Comparison of ENCODE assay signal across 8 mouse cellular contexts in genomic region chr7:19629361-19629734, GRCm38 (mm10). TPM values are rescaled to one million over a fixed set of nuclear protein-coding genes. Genes with fewer than 3 reads are reported as not detected.
DNase-seq lines count a peak whose midpoint lies in the region; ATAC-seq and TF ChIP-seq lines count a peak whose summit lies in the region.

TSS of gene Relb (minus strand) at chr7:19629438.

- H3K4me2 ChIP-seq in lung, embryonic 14.5 days, result peak within 1 kb of the TSS; percentile 96

- peaks cover 25% of the 10 kb centered on the region for H3K36me3 ChIP-seq in lung, embryonic 14.5 days (ENCODE audit: insufficient read depth)

- no peak for TF ChIP-seq CTCF in cerebellum, adult 2 months (IDR thresholded peaks at IDR 0.05; ENCODE audit: borderline replicate concordance, insufficient read depth, low read depth, low read length)
- no peak for TF ChIP-seq CTCF in lung, embryonic 14.5 days (IDR thresholded peaks at IDR 0.05; ENCODE audit: low read depth)

- peak; percentile 73; the same call in 1 of the 2 replicates for ATAC-seq in lung, embryonic 14.5 days (ENCODE audit: insufficient read depth)
- no peak for ATAC-seq in neutrophil, adult 5-6 weeks (ENCODE audit: extremely low read depth, insufficient number of reproducible peaks, low FRiP score, poor library complexity, severe bottlenecking)

- 1% methylated on average over 40 of the region's 41 CpGs for WGBS in cerebellum, adult 2 months
- under 1% methylated on average over 41 of the region's 41 CpGs for whole genome bisulfite sequencing in lung, embryonic 14.5 days

- H3K27me3 ChIP-seq in cerebellum, adult 2 months (ENCODE audit: control insufficient read depth, insufficient read depth, low read length), result no peaks in the 10 kb centered on the region
- no peaks in the 10 kb centered on the region for H3K27me3 ChIP-seq in lung, embryonic 14.5 days (ENCODE audit: insufficient read depth, low read length)

- H3K4me3 ChIP-seq in cerebellum, adult 2 months (replicated peaks; ENCODE audit: insufficient read depth, low read depth, low read length), result peak within 1 kb of the TSS; percentile 62
- peak within 1 kb of the TSS; percentile 72 for H3K4me3 ChIP-seq in lung, embryonic 14.5 days (ENCODE audit: low read depth, low read length)

- no peak for TF ChIP-seq POLR2A in cerebellum, adult 2 months (IDR thresholded peaks at IDR 0.05; ENCODE audit: borderline replicate concordance, insufficient read depth, low read length)

- DNase-seq in MEL-GATA-1-ER (ENCODE audit: extremely low read depth, low read depth), result peak; percentile 29
- DNase-seq in cerebellum, adult 2 months, result peak; percentile 87
- peak; percentile 85 for DNase-seq in forelimb bud, embryonic 11.5 days (ENCODE audit: low read depth, low spot score)
- peak; percentile 96 for DNase-seq in heart, postnatal 4 days
- peak; percentile 77 to 87 for DNase-seq in layer of hippocampus, adult 8-10 months (ENCODE audit: low spot score in 2 of 2)
- DNase-seq in lung, embryonic 14.5 days, result peak; percentile 96
- DNase-seq in testis, postnatal 14 days (ENCODE audit: low spot score), result peak; percentile 93

- peak within 1 kb of the TSS; percentile 54 for H3K9ac ChIP-seq in lung, embryonic 14.5 days

- H3K4me1 ChIP-seq in cerebellum, adult 2 months (ENCODE audit: control insufficient read depth, insufficient read depth, low read length), result peaks cover 5% of the 10 kb centered on the region; the same call in 1 of the 2 replicates
- H3K4me1 ChIP-seq in lung, embryonic 14.5 days (ENCODE audit: insufficient read depth), result no peaks in the 10 kb centered on the region

- no peak within 1 kb of the TSS for H3K27ac ChIP-seq in cerebellum, adult 2 months (ENCODE audit: insufficient read depth, low read length)
- peak within 1 kb of the TSS; percentile 92 for H3K27ac ChIP-seq in lung, embryonic 14.5 days (ENCODE audit: low read depth)

- H3K9me3 ChIP-seq in lung, embryonic 14.5 days (ENCODE audit: low read depth, low read length), result no peaks in the 10 kb centered on the region

RNA-seq across cellular contexts. Expression of gene Relb, which starts in this region (rescaled TPM):
- polyA plus RNA-seq in cerebellum, adult 2 months (2012; rRNA removed), result 4.7 and 5.8 TPM in 2 replicates
- total RNA-seq in heart, postnatal 4 days (2021), result 1 to 10 TPM; 8.1 to 9.1 TPM
- 10 to 100 TPM in 2 of 4 experiments, 1 to 10 TPM in 2; 8.3 to 11.2 (median 10.5) TPM for total RNA-seq in layer of hippocampus, adult 8-10 months (2022)
- polyA plus RNA-seq in lung, embryonic 14.5 days (2014; fragmentation: Nextera tagmentation; extraction: Ambion mirVana), result 7.3 TPM in 2 replicates
- 37.0 and 41.1 TPM in 2 replicates for total RNA-seq in neutrophil, adult 5-6 weeks (2017)

Comparison
In these comparisons a context has a peak if more than half of its experiments do, and no peak if none do; other contexts are left out.
1. DNase-seq: peak in every context shown above with its lines; median percentile 96 in heart, postnatal 4 days; 96 in lung, embryonic 14.5 days; 93 in testis, postnatal 14 days; 87 in cerebellum, adult 2 months; 85 in forelimb bud, embryonic 11.5 days; 82 in layer of hippocampus, adult 8-10 months; 29 in MEL-GATA-1-ER.